Mouse (Mus musculus) cerebellum, adult (tissue): ENCODE measurements around the gene Ust.

Experiments used
- ATAC-seq: cut with Nextera tagmentation; 2 replicates; pipeline ENCODE4 v1.9.2; 2017; ENCODE audit warnings: mild to moderate bottlenecking, moderate library complexity, mixed read lengths; ENCODE audit not compliant: insufficient number of reproducible peaks, low FRiP score, low TSS enrichment

Gene Ust

DNA sequence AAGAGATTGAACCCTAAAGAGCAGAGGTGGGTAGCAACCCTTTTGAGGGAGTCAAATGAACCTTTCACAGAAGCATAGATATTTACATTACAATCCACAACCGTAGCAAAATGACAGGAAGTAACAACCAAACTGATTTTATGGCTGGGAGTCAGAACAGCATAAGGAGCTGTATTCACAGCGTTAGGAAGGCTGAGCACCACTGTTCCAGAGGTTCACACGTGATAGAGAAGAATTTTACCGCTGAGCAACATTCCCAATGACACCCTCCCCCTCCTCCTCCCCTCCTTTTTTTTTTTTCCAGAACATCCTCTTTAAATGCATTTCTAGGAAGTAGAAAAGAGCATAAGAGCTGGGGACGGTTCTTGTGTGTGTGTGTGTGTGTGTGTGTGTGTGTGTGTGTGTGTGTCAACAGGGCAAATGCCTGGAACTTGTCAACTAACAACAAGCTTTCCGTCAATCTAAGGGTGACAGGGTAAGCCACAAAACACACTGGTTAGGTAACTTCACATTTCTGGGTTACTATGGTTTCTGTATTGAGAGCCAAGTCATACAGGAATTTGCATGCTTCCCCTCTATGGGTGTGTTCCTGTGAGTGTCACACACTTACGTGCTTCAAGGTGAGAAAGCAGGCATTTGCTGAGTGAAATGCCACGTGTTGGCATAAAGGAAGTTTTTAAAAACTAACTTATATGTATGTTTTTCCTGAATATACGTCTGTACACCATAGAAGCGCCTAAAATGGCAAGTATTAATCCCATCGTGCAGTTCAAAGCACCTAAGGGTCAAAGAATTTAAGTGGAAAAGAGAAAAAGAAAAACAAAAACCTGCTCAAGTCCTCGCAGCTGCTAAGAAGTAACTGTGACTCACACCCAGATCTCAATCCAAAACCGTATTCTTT, 13.0 kb downstream of the Ust start:
- ATAC-seq, result no peak

DNA sequence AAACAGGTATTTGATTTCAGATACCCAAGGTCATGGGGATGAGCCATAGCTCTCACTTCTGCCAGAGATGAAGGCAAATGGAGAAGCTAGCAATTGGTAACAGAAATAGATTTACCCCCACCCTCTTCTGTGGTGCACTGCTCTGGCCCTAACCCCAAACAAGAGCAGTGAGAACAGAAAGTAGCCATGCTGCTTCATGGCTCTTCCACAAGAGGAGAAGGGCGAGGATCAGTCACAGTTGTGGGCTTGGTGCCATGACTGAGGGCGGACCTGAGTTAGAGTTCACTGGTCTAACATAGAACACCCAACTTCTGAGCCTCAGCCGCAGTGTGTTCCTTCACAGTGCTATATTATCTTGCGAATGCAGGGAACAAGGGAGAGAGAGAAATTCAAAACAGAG, 13.8 kb downstream of the Ust start:
- ATAC-seq, result no peak

DNA sequence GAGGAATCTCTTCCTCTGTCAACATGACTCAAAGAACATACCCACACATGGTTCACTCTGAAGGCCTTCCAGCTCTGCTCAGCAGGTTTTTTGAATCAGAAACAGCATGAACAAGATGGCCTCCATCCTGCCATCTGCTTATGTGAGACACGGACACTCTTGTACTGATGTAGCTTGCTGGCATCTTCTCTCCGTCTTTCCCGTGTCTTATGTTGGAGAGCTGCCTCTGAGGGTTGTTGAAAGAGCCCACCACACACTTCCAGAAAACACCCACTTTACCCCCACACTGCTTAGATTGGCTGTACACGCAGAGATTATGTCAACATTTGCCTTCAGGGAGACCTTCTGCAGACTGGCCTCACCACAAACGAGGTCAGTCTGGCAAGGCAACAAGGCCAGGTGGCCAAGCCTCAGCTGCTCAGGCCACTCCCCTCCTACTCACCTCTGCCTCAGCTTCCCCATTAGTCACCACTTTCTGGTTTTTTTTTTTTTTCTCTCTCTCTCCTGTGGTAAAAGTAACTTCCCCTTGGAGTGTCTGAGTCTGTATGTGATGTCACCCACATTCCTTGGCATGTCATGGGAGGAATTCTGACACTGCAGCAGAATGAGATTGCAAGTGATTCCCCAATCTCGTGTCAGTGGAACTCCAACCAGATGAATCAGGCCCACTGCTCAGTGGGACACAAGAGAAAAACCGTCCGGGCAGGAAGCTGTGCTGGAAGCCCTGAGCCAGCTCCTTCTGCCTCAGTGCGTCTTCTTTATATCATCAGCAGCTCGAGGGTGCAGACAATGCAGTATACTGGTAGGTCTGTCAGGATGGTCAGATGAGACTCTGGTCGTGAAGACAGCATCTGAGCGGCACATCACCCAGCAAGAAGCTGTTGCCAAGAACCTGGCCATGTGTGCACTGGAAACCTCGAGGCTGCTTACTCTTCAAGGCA, 19.4 kb downstream of the Ust start:
- ATAC-seq, result peak; percentile 74

DNA sequence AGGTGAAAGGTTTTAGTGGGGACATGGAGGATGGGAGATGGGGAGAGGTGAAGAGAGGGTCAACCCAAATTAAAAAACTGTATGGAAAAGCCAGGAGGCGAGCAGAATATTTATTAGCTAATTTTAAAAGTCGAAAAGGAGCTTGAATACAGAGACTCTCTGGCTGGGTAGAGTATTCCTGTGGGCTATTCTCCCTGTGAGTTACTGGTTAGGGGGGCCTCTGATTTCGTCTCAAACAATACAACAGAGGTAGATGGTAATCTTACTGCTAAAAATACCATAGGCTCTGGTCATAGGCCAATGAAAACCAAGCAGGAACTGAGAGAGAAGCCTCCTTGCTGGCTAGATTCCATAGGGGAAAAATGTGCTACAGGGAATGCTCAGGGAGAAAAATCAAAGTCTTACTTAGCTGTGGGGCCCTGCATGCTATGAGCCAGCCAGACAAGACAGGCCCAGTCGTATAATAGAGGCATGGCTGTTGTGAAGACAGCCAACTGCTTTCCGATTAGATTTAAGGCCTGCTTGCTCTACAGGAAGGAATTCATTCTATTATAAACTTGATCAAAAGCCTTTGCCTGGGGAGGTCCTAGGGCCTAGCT, 23.0 kb downstream of the Ust start:
- ATAC-seq, result no peak

DNA sequence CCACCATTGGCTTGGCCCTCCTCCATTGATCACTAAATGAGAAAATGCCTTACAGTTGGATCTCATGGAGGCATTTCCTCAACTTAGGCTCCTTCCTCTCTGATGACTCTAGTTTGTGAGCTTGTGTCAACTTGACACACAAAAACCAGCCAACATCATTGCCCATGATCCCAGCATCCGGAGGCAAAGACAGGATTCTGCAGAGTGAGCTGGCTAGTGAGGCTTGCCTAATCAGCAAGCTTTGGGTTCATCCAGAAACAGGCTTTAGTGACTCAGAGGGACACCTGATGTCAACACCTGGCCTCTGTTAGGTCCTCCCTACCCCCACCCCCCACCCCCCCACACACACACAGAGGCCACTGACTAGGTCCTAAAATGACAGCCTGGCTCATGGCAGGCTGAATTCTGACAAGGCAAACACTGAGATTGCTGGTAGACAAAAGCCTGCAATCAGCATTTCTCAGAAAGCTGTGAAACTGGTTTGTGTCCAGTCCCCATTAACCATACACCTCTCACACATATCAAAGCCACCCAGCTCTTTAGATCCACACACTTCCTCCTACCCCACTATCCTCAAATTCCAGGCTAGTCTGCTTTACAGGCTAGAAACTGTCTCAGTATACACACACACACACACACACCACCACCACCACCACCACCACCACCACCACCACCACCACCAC, 26.6 kb downstream of the Ust start:
- ATAC-seq, result no peak

DNA sequence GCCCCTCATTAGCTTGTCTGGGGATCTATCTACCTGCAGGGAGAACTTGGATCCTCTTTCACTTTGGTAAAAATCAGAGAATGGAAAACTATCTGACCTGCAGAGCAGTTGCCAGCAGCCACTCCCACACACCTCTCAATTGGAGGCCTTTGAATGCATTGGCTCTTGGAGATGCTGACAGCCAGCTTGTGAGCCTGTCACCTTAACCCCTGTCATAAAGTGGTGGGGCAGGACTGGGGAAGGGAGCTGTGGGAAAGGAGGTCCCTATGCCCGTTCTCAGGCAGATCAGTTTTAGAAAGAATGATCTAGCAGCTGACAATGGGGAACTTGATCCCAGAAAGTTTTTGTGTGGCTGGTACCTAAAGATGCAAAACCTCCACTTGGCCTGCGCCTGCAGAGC, 31.2 kb downstream of the Ust start:
- no peak for ATAC-seq

DNA sequence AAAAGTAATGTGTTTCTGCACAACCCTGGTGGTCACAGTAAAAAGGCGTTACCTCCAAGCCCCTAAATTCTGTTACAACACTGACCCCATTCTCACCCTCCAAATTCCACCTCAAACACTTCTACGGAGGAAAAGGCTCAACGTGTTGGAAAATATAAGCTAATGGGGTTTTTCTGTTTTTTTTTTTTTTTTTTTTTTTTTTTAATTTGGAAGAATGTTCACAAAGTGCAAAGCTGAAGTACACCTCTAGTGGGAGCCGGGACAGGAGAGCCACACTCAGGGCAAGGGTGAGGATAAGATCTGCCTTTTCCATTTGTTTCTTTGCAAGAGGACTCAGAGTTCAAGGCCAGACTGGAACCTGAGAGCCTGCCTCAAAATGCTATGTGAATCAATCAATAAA, 34.1 kb downstream of the Ust start:
- ATAC-seq, result no peak

DNA sequence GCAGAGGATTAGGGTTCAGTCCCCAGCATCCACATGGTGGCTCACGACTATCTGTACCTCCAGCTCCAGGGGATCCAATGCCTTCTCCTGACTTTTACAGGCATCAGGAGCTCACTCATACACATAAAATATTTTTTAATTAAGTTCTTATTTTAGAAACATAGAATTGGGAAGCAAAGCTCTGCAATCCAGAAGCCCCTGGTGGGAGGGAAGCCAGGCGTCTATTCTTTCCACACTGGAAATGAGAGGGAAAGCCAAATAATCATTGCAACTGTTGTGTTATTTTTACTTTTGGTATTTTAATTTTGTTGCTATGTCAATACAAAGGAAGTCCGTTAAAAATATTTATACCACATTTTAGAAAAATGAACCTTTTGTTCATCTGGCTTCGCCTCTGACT, 35.8 kb downstream of the Ust start:
- no peak for ATAC-seq

DNA sequence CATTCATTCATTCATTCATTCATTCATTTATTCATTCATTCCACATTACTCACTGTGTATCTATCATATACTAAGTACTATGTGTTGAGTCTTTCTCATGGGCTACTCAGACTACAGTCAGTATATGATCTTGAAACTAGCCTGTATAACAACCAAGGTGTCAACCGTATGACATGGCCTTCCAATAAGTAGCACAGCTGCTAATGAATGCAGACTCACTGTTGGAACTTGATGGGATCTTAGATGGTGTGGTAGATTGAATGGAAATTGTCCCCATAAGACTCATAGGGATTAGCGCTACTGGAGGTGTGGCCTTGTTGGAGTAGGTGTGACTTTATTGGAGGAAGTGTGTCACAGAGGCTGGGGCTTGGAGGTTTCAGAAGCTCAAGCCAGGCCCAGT, 38.8 kb downstream of the Ust start:
- no peak for ATAC-seq

DNA sequence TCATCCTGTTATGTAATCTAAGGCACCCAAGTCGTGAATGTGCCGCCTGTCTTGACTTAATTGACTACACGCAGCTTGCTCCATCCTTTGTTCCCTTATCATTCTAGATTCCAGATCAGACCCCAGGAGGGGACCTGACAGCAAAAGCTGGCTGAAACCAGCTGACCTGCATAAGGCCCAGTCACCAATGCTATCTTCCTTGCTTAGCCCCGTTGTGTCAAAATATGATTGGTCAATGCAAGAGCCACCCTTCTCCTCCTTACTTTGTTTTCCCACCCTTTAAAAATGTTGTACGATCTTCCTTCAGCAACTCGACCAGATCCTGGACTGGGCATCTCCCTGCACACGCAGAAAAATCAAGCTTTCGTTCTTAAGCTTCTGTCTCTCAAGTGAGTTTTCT, 40.7 kb downstream of the Ust start:
- ATAC-seq, result no peak

DNA sequence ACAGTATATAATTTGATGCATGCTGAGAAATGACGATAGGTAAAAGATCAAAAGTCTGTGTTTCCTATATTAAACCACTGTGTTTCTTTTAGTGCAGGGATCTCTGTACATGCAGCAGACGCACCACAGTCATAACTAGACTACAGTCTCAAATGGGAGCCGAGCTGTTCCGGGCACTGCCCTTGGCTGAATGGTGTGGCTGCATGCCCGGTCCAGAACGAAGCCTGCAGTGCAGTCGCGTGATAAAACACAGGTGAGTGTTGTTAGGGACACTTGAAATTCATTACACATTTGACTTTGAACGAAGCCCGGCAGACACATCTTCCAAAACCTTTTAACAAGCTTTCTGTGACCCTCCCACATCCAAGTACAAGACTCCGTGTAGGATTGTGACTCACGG, 46.6 kb downstream of the Ust start:
- ATAC-seq, result peak; percentile 81; the same call in 1 of the 2 replicates

DNA sequence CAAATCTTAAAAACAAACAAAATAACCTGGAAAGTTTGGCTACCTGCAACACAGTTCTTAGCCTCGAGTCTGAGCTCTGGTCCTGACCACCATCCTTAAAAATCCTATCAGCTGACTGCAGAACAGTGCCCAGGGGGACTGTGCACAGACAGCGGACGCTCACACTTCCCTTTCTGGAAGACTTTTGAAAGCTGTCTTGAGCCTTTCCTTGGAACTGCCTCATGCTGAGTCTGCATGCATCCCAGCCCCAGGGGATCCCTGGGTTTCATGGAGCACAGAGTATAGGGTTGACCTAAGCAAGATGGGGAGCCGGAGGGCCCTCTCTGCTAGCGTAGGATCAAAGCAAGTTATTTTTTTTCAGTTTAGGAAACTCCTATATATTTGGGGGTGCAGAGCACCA, 47.6 kb downstream of the Ust start:
- no peak for ATAC-seq

DNA sequence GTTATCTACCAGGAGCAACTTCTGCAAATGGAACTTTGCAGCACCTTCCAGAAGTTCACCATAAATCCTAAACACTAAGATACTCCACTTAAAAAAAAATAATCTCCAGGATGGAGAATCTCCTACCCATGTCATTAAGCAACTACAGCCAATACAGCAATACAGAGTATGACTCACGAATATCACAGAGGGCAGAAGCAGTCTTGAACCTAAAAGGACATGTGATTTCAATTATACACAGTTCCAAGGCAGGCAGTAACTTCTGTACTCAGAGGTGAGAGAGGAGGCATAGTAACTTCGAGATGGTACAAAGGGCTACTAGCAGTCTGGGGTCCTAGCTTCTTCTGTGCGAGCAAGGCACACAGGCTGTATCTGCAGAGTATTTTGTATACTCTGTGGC, 49.1 kb downstream of the Ust start:
- ATAC-seq, result no peak

DNA sequence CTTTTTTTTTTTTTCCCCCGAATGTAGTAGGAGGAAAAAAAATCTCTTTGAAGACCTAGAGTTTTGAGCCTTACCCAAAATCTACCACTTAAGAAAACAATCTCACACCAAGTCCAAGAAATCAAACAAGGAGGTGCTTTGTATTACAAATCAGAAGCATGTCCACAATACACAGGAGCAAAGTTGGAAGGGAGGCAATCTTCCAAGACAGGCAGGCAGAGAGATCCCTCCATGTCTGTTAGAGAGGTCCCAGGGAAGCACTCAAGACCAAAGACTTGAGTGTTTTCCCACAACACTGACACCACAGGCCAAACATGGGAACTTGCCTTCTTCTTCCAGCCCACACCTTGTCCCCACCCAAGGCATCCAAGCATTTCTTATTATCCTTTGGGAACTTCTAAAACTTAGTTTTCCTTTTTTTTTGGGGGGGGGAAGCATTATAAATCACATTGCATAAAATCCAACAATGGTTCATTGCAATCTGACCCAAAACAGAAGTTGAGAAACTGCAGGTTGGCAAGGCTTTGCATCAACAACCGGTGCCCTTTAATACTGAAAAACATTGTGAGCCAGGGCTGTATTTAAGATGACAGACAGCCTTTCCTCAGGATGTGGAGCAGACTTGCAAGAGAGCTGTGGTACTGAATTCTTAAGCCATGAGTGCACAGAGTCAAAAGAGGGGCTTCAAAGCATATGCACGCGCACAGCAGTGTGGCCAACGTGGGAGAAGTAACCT, 49.8 kb downstream of the Ust start:
- no peak for ATAC-seq

DNA sequence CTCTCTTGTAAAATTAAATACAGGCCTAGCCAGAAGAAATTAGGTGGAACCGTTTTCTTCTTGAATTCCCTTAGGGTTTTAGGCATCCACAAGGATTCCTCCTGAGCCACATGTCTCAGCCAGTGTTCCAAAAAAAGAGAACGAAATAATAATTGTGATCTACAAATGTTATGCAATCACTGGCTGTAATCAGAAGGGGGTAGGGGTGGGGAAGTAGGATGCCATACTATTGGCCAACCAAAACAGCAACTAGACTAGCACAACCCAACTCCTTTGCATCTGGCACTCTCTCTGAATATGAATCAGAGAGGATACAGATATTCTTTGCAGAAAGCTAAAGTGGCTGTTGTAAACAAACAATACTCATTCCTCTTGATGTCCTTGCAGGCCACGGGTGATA, 52.7 kb downstream of the Ust start:
- no peak for ATAC-seq

DNA sequence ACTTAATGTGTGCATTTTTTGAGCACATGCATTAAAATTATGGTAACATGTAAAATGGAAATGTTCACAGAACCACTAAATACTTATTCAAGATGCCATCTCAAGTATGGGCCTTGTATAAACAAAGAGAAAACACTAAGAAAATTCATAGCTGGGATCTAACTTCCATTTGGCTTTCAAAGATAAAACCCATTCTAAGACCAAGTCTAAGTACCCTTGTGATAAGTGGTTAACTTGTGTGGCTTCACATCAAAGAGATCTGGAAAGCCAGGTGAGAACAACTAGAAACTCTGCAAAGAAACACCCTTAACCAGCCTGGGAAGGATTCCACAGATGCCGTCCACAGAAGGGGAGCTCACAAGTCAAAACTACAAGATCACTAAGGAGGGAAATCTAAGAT, 53.4 kb downstream of the Ust start:
- no peak for ATAC-seq

DNA sequence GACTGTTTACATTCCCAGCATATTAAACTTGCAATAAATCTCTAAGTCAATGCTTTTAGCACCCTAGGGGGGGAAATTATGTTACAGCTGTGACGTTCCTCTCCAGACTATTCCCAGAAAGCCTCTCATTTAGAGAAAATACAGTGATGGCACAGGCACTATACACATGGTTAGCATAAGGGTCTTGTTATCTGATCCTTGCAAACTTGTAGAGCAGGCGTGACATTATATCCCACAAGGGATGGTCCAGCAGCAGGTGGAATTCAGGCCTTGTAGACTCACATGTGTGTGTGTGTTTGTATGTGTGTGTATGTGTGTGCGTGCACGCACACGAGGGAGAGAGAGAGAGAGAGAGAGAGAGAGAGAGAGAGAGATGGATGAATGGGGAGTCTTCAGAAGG, 57.3 kb downstream of the Ust start:
- no peak for ATAC-seq

DNA sequence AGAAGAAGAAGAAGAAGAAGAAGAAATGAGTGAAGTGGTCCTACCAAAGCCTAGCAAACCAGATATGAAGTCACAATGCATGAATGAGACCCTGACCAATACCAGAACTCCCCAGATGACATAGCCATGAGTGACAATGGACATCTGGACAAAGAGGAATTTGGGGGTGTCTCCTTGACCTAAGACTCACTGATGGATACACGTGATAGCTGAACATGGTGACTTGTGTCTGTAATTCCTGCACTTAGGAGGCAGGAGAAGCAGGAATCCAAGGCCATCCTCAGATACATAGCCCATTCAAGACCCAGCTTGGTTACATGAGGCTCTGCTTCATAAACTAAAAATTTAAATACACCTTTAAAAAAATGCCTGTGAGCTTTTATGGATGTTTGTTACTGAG, 63.9 kb downstream of the Ust start:
- no peak for ATAC-seq

DNA sequence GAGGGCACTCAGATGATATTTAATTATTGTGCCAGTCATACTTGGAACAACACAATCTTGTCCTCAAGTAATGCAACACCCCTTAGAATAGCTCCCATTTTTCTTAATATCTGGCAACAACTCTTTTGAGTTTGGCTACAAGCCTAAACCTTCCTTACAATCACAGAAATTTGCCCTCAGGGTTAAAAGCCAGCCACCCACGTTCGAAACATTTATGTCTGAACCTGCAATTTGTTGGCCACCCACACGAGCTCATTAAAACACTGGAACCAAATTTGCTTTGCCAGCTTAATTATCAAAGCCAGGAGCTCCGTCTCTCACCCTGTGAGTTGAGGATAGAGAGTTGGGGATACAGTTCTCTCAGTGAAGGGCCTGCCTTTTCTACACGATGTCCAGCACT, 70.9 kb downstream of the Ust start:
- no peak for ATAC-seq

DNA sequence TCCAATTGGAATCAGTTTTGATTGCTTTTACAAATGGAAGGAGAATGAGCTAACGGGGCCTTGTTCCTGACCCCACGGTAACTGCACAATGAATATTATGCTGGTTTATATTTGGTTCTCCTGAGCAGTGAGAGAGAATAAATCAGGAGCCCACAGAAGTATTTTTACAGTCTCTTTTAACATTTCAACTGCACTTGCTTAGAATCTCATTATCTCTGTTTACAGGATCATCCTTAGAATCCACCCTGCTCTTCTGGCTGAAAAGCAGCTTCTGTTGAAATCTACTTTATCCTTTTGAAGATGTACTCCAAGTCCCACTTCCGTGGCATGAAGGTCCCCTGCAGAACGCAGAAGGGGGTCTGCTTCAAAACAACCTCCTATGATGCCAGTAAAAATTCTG, 71.7 kb downstream of the Ust start:
- no peak for ATAC-seq
